Mouse (Mus musculus): ENCODE measurements at regions not wholly inside any gene's neighbourhood (a gene's known extent, or its start where the extent isn't known, plus 50 kb on each side); places are given as distances from the start of the nearest gene placed in this dataset.

DNA sequence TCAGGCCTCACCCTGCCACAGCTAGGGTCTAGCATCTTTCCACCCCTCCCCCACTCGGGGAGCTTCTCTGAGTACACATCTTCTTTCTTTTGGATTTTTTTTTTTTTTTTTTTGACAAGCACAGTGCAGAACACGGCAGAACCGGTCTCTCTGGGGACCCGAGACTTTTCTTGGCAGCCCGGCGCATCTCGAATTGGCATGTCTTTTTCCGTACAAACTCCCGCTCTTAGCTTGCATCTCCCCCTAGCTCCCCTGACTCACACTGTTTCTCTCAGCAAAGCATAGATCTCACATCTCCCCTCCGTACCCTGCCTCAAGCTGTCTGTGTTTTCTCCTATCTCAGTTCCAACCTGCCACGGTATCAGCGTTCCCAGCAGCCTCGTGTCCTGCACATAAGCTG, 58.4 kb upstream of the Unc5b start:
- no peak for DNase-seq (ENCODE audit: low read depth, low spot score)

DNA sequence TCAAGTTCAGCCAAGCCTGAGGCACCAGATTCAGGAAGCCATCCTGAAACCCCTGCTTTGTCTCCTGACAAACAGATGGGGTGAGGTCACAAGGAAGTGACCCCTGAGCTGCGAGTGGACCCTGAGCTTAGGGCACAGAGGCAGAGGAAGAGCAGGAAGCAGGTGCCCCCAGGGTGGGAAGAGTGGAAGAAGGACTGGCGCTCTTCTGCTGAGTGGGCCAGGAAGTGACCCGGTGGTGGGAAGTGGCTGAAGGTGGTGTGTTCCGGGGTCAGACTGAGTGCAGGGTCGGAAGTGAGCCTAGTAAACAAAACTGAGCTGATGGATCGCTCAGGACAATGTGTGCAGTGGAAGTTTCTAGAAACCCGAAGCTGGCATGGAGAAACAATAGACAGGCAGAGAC, 57.2 kb upstream of the Unc5b start:
- no peak for DNase-seq (ENCODE audit: low read depth, low spot score)

DNA sequence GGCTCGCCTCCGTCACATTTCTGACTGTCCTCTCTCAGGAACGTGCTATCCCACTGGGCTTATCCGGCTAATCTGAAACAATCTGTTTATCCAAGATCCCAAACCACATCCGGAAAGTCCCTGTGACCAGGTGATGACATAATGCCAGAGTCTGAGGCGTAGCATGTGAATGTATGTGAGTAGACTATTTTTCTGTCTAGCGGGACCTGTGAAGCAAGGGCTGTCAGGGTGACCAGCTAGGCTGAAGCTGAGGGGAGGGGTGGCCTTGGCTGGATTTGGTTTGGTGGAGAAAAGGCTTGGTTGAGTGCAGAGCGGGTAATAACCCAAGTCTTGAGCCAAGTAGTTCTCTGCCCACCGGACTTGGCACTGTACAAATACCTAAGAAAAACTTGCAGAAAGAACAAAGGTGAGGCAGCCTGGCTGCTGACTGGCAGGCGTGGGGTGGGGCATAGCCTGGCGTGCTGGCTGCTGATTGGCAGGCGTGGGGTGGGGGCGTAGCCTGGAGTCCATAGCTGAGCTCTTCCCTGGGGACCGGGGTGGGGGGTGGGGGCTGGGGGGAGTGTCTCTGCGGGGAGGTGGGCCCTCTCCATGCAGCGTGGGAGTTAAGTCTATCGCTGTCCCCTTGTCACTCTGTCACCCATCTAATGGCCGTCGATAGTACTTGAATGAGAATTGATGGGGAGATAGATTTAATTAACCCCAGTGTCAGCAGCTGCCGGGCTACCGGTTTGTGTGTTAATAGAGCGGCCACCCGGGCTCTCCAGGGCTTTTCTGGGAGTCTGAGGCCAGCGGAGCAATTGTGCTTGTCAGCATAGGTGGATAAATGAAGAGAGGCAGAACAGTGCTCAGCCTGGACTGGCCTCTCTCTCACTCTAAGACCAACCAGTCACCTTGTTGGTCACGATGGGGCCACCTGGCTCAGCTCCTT, 54.2 kb upstream of the Unc5b start:
- DNase-seq (ENCODE audit: low read depth, low spot score): no peak

DNA sequence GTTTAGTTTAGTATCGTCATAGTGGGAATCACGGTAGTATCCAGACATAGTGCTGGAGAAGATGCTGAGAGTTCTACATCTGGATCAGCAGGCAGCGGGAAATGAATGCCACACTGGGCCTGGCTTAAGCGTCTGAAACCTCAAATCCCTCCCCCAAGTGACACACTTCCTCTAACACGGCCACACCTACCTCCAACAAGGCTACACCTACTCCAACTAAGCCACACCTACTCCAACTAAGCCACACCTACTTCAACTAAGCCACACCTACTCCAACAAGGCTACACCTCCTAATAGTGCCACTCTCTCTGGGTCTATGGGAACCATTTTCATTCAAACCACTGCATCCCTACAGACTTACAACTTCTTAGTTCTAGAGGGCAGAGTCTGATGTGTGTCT, 53.4 kb upstream of the Unc5b start:
- no peak for DNase-seq (ENCODE audit: low read depth, low spot score)
